Mouse (Mus musculus) testis, adult 2 months (tissue): ENCODE results near the gene Nprl3.

Experiments
- CTCF ChIP-seq: fragments of 200-500 bp; IDR thresholded peaks from 2 replicates; pipeline ENCODE4 v1.5.1; 2012; ENCODE audit warnings: low read depth, mild to moderate bottlenecking, inconsistent platforms, low read length, moderate library complexity; ENCODE audit not compliant: control insufficient read depth, insufficient read depth, insufficient replicate concordance
- POLR2A ChIP-seq: fragments of 200-500 bp; IDR thresholded peaks from 2 replicates; pipeline ENCODE4 v1.6.1; 2012; ENCODE audit warnings: low read depth, mild to moderate bottlenecking, inconsistent platforms, low read length, moderate library complexity; ENCODE audit not compliant: control insufficient read depth

DNA sequence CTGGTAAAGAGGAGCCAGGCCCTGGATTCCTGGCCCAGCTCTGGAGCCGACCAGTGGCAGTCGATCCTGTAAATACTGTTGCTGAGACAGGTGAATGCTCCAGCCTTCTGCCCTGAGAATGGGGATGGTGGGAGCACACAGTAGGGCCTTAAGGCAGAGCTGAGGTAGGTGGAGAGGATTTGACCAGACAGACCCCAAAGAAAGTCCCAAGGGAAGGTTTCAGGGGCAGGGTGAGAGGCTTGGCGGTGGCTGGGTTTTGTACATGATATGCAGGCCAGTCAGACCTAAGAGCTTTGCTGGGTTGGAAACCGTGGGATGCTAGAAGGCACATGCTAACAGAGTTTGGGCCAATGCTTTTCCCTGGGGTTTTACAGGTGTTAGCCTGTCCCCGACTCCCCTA, 72.9 kb downstream of the Nprl3 start:
- no peak for TF ChIP-seq CTCF
- TF ChIP-seq POLR2A, result no peak
